Mouse (Mus musculus) ES-Bruce4 (cell line): Measurements from ENCODE around the gene Magi2. TPM values are rescaled to one million over a fixed set of nuclear protein-coding genes. Genes with fewer than 3 reads are reported as not detected.

Source experiments
- H3K27ac ChIP-seq: 2 replicates; pipeline ENCODE4 v1.5.1; 2012; ENCODE audit warnings: low read length, inconsistent platforms; ENCODE audit not compliant: insufficient read depth
- H3K27me3 ChIP-seq: 2 replicates; pipeline ENCODE4 v1.6.1; 2012; ENCODE audit warnings: mild to moderate bottlenecking, low read length, inconsistent platforms; ENCODE audit not compliant: control insufficient read depth, poor library complexity, insufficient read depth, severe bottlenecking
- H3K36me3 ChIP-seq: 2 replicates; pipeline ENCODE4 v1.6.1; 2012; ENCODE audit warnings: inconsistent platforms, mild to moderate bottlenecking, low read length, moderate library complexity; ENCODE audit not compliant: control insufficient read depth, poor library complexity, insufficient read depth, severe bottlenecking
- H3K4me1 ChIP-seq: one replicate; pipeline ENCODE4 v1.8.1; 2011; ENCODE audit warnings: low read length; ENCODE audit not compliant: control insufficient read depth, insufficient read depth
- H3K4me3 ChIP-seq: 2 replicates; pipeline ENCODE4 v1.5.1; 2011; ENCODE audit warnings: low read depth, mild to moderate bottlenecking, low read length
- H3K9ac ChIP-seq: 2 replicates; pipeline ENCODE4 v1.6.1; 2012; ENCODE audit warnings: low read depth, mild to moderate bottlenecking, inconsistent platforms; ENCODE audit not compliant: poor library complexity, severe bottlenecking
- H3K9me3 ChIP-seq: replicated peaks from 2 replicates; pipeline ENCODE4 v1.6.1; 2012; ENCODE audit warnings: mild to moderate bottlenecking, low read length, inconsistent platforms; ENCODE audit not compliant: control insufficient read depth, poor library complexity, insufficient read depth, severe bottlenecking
- CTCF ChIP-seq: IDR thresholded peaks from one replicate; pipeline ENCODE4 v1.8.1; 2011; ENCODE audit warnings: low read depth, low read length
- EP300 ChIP-seq: IDR thresholded peaks from 2 replicates; pipeline ENCODE4 v1.6.1; 2011; ENCODE audit warnings: low read depth, low read length; ENCODE audit not compliant: insufficient read depth
- POLR2A ChIP-seq: IDR thresholded peaks from one replicate; pipeline ENCODE4 v1.8.1; 2011; ENCODE audit warnings: low read length; ENCODE audit not compliant: insufficient read depth
- polyA plus RNA-seq: library from polyadenylated mRNA; stranded (reverse); fragments of >200 nt; gene quantifications from 2 replicates; pipeline ENCODE4 v1.2.4, GENCODE M21; 2011; ENCODE audit warnings: low read depth; ENCODE audit not compliant: missing spikeins, insufficient read depth, insufficient read length

The Magi2 gene
- polyA plus RNA-seq, 1 experiment = 1.8 TPM

DNA sequence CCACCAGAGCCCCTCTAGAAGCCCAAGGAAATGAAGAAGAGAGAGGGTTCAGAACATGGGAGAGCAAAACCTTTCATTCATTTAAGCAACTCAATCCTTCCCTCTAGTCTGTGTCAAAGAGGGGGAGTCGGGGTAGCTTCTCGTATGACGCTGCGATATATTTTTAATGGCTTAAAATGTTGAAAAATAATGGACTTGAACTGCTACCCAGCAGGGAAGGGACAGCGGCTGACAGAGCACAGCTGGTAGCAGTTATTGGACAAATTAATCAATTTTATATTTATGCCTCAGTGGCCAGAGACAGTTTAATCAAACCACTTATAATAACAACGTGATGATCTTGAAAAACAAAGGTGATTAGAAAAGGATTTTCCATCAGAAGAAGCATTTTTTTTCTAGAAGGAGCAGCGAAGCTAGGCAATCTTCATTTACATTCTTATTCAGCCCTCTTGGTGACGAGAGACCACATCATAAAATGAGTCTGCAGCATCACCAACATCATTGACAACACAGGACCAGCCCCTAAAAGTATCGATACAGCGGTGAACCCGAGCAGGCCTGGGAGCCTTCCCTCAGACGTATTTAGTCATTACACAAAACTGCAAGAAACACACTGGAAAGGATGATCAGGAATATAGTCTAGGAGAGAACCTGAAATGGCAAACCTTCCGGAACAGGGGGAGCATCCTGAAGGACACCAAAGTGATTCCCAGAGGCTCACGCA lies 1407.4 kb downstream of the Magi2 start:
- H3K4me1 ChIP-seq = no peaks in the 10 kb centered on the region
- no peak overlapping the region for H3K27ac ChIP-seq
- H3K9me3 ChIP-seq = no peaks in the 10 kb centered on the region
- TF ChIP-seq POLR2A (no peak), EP300 (no peak)
- no peaks in the 10 kb centered on the region for H3K27me3 ChIP-seq
- no peak overlapping the region for H3K4me3 ChIP-seq
- no peaks in the 10 kb centered on the region for H3K36me3 ChIP-seq
- H3K9ac ChIP-seq = no peak overlapping the region

DNA sequence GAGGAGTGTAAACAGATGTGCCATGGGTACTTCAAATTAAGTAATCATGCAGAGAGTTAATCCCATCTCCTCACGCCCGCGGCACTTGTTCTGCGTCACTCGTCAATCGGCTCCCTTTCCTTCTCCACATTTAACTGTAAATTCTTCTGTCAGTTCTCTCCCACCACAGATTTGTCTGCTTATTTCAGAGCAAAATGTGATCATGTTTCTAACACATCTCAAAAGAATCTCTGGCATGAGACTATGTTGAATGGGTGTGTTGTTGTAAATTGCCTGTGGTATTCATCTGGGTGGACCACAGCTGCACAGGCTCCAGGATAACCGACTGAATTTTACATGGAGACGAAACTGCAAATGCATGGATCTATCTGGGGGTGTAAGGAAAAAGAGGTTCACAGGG lies 1408.0 kb downstream of the Magi2 start:
- H3K36me3 ChIP-seq = no peaks in the 10 kb centered on the region
- H3K27me3 ChIP-seq = no peaks in the 10 kb centered on the region
- no peaks in the 10 kb centered on the region for H3K9me3 ChIP-seq
- no peak overlapping the region for H3K4me3 ChIP-seq
- H3K27ac ChIP-seq = no peak overlapping the region
- no peaks in the 10 kb centered on the region for H3K4me1 ChIP-seq
- no peak overlapping the region for H3K9ac ChIP-seq
- TF ChIP-seq CTCF (no peak), POLR2A (no peak), EP300 (no peak)

DNA sequence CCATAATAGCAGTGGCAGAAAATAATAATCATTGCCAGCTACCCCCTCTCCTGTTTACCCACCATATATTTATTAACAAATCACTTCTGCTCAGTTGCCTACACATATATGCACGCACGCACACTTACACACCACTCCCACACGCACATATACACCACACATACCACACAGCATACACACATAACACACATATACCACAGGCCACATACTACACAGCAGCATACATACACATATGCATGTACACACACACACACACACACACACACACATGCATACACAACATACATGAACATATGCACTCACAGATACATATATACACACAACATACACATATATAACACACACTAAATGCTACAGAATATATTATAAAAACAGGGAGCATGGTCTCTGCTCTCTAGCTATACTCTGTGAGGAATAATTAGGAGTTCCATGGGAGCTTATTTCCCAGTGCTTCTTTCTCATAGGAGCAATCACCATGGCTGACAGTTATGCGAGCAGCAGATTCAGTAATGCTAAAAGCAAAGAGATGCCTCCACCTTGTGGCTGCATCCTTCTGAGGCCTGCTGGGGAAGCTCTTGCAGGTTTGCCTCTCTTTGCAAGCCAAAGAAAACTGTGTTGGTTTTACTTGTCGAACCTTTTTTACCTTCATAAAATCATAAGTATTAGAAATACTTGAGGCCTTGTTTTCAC lies 1410.6 kb downstream of the Magi2 start:
- H3K27ac ChIP-seq = no peak overlapping the region
- H3K9me3 ChIP-seq = no peaks in the 10 kb centered on the region
- no peak overlapping the region for H3K4me3 ChIP-seq

DNA sequence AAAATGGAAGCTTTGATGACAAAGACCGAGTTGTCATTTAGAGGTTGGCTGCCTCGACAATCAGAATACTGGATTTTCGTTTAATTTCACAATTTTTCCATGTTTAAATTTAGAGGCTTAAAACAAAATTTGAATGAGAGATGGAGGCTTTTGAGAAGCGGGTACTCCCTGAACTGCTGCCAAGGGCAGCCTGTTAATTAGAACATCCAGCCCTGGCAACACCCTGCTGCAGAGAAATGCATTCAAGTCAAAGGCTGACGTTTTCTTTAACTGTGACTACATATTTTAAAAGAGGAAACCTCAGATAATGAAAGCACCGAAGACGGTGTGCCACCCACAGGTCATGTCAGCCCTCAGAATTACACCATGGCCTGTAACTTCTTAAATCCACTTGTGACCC lies 1415.4 kb downstream of the Magi2 start:
- TF ChIP-seq EP300 (no peak), POLR2A (no peak), CTCF (no peak)
- H3K4me1 ChIP-seq = no peaks in the 10 kb centered on the region
- H3K9me3 ChIP-seq = no peaks in the 10 kb centered on the region
- no peaks in the 10 kb centered on the region for H3K36me3 ChIP-seq
- H3K27me3 ChIP-seq = no peaks in the 10 kb centered on the region
- H3K9ac ChIP-seq = no peak overlapping the region
- H3K27ac ChIP-seq = no peak overlapping the region
- H3K4me3 ChIP-seq = no peak overlapping the region

More for the DNA sequence above, 1410.6 kb downstream of the Magi2 start:
- Histone ChIP-seq H3K36me3 (no peaks in the 10 kb centered on the region), H3K27me3 (no peaks in the 10 kb centered on the region), H3K9ac (no peak overlapping the region), H3K4me1 (no peaks in the 10 kb centered on the region)
- no peak for TF ChIP-seq POLR2A
- peak; percentile 13 for TF ChIP-seq CTCF

DNA sequence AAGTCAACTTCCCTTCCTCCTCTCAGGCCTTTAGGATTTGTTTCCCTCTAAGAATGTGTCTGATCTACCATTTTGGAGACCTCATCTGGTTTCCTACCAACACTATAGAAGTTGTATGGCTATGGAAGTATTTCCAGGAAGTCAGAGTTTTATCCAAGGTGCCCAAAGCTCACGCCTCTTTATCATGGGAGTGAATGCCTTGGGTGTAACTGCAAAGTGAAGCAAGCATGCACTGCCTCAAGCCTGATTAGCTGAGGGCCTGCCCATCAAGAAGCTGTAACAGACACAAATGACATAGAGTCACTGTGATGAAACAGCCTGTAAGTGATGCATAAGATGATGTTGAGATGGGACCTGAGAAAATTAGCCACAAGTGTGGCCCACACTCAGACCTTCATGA lies 1416.9 kb downstream of the Magi2 start:
- Histone ChIP-seq H3K27me3 (no peaks in the 10 kb centered on the region), H3K4me1 (no peaks in the 10 kb centered on the region), H3K36me3 (no peaks in the 10 kb centered on the region), H3K9me3 (no peaks in the 10 kb centered on the region), H3K4me3 (no peak overlapping the region), H3K27ac (no peak overlapping the region), H3K9ac (no peak overlapping the region)
- TF ChIP-seq POLR2A (no peak), EP300 (no peak), CTCF (no peak)

DNA sequence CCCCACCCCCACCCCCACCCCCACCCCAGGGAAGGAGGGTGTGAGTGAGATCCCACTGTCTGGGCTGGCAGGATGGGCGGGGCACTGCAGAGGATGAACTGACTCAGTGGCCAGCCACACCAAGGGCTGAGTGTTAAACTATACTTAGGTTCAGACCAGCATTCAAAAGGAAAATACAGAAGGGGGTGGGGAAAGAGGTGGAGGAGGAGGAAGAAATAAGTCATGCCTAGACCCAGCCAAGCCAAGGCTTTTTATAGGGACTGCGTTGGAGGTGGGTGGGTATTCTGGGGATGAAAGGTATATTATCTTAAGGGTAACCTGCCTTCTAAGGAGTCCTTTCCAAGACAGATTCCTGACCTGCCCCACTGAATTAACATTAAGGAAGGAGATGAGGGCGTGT lies 1420.1 kb downstream of the Magi2 start:
- Histone ChIP-seq H3K9ac (no peak overlapping the region), H3K36me3 (no peaks in the 10 kb centered on the region), H3K4me1 (no peaks in the 10 kb centered on the region), H3K9me3 (no peaks in the 10 kb centered on the region), H3K27ac (no peak overlapping the region), H3K27me3 (no peaks in the 10 kb centered on the region), H3K4me3 (no peak overlapping the region)
- no peak for TF ChIP-seq EP300
- TF ChIP-seq POLR2A = no peak
- no peak for TF ChIP-seq CTCF
